Mouse (Mus musculus) WW6 (cell line): ENCODE measurements around the gene Borcs7.
A peak's percentile ranks its signal among the peaks of the same experiment; 100 is the strongest.

Experiments
- DNase-seq: peaks from one replicate; pipeline ENCODE4 v3.0.0-alpha.2; 2013; ENCODE audit warnings: low read depth, low spot score

Gene Borcs7

DNA sequence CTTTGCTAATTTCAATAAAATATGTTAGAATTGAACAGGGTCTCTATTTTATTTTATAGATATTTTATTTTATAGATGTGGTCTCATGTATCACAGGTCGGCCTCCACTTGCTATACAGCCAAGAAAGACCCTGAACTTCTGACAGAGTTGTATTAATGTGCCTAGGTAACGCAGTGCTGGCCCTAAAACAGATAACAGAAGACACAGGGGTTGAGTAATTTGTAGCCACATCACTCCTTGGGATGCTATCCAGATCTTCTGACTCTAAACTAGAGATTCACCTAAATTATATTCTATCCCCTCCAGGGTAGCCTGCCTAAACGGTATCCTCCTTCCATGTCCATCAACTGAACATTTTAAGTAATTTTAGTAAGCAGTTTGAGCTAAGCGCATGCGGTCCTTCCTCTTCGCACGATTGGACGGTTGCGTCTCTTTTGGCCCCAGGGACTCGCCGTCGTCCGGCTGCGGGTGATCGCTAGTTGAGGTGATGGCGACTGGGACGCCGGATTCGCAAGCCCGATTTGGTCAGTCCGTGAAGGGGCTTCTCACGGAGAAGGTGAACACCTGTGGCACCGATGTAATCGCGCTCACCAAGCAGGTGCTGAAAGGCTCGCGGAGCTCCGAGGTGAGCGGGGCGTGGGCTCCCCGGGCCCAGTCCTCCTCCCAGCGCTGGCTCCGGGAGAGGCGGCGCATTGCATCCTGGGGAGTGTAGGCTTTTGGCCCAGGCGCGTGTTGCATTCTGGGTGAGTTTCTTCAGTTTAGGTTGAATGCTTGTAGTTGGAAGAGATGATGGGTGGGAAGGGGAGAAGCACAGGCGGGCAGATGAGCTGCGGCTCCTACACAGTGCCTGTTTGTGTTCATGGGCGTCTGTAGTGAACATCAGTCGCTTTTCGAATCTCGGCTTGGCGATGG, at the start of gene Borcs7:
TSS of gene Borcs7 (plus strand) at position 447 of the 913 bp plus-strand sequence.
- DNase-seq: peak; percentile 62

DNA sequence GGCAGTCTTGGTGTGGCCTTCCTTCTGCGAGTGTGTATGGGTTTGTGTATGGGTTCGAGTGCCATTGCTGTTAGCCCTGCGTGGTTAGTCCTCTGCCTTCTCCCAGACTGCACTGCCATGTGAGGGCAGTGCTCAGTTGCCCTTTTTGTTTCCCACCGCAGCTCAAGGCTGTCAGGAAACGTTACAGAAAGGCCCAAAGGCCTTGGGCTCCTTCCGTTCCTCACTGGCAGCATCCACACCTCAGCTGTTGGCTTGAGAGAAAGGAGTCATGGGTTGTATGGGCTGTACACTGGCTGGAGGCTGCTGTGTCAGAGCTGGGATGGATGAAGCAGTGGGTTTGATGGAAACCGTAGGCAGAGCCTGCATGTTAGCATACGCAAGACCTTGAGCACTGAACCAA, 48.9 kb upstream of the Borcs7 start:
- no peak for DNase-seq

DNA sequence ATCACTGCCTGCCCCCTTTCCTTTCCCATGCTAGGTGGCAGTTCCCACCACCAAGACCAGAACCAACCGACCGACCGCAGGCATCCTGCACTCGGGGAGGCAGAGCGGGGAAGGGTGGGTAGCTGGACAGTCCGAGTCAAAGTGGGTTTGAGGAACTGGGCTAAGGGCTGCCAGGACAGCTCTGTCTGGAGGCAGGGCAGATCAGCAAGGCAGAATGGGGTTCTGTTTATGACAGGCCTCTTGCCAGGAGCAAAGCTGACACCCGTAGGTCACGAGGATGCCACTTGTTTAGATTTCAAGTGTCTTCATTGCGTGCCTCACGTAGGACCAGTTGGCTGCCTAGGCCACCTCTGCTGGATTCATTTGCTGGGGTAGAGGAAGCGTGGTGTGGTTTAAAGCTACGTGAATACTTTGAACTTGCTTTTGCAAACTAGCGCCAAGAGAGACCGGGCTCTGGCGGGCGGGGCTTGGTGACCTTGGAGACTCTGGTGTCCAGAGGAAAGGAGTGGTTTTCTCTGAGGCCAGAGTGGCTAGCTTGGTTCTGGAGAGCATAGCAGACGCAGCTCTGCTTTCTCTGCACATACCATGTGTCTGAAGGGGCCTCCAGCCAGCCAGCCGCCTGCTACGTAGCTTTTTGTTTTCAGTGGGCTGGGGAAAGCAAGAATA, 48.2 kb upstream of the Borcs7 start:
- DNase-seq: no peak

DNA sequence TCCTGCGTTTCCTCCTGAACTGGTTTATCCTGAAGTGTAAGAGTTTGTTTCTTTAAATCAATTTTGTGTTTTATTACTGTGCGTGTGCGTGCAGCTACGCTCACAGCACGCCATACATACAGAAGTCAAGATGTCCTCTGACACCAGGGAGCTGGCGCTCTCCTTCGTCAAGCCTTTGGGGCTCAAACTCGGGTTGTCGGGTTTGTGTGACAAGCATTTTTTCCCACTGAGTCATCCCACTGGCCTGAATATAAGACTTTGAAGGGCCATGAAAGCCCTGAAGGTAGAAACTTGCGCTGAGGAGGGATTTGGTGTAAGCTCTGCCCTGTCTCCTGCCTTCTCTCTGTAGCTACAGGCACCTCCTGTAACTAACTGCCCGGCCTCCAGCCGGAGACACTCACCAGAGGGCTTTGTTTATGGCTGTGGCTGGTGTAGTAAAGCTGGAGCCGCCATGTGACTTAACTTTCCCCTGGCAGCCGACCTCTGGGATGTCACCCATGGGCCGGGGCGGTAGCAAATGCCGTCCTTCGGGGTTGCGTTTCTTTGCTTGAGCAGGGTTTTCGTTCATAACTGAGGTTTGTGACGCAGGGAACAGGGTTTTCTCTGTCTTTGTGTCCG, 47.5 kb upstream of the Borcs7 start:
- DNase-seq: no peak

DNA sequence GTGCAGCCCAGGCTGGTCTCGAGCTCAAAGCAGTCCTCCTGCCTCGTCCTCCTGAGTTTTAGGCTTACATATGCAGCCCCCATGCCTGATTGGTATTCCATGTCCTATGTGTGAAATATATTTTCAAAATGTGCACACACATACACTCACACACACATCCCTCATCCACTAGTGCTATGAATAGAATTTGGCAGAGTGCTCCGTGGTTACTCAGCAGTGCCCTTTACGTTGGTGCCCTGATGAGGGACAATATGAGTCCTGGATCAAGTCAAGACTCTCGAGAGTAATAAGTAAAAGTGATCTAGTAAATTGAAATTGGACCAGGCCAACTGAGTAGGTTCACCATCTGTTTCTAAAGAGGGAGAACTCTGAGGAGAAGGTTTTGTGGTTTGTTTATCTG, 46.5 kb upstream of the Borcs7 start:
- no peak for DNase-seq

DNA sequence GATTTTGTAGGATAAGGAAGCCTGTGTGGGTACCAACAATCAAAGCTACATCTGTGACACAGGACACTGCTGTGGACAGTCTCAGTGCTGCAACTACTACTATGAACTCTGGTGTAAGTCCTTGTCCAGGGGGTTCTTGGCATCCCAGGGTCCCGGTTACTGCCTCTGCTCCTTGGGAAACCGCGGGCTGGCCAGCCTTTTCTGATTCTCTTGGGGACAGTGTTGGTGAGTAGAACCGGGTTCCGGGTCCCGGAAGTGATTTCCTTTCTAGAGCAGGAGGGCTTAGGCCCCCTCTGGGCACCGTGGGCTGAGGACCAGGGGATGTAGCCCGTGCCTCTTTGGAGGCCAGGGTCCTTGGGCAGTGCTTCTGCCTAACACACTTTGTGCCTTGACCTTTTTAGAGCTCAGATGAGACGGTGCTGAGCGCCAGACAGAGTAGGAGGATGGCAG, 45.3 kb upstream of the Borcs7 start:
- no peak for DNase-seq

DNA sequence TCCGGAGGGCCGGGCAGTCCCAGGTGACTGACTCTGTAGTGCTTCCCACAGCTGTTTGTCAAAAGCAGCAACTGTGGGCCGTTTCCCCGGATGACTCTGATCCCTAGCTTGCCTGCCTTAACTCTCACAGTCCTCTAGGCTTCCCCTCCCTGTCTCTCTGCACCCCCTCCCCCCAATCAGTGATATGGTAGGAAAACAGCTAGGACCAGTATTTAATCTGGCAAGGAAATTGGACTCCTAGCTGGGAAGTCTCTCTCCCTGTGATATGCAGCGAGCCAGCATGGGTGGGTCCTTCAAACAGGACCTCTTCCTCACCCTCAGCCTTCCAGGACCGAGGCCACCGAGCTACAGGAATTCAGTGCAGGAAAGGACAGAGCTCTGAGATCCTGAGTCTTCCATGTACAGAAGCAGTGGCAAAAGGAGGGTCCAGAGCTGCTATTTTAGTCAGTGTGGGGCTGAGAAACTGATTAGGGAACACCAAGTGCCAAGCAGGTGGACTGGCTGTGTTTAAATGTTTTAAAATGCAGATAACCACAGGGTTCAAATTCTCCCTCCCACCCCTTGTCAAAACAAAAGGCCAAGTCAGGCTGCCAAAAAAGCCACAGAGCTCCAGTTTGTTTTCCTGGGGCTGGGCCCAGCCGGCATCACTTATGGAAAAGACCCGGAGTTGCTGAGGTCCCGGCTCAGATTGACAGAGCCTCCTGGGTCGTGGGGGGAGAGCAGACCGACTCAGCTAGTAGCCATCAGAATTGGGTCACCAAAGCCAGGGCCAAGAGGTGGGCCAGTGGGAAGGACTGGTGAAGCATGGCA, 44.7 kb upstream of the Borcs7 start:
- no peak for DNase-seq

DNA sequence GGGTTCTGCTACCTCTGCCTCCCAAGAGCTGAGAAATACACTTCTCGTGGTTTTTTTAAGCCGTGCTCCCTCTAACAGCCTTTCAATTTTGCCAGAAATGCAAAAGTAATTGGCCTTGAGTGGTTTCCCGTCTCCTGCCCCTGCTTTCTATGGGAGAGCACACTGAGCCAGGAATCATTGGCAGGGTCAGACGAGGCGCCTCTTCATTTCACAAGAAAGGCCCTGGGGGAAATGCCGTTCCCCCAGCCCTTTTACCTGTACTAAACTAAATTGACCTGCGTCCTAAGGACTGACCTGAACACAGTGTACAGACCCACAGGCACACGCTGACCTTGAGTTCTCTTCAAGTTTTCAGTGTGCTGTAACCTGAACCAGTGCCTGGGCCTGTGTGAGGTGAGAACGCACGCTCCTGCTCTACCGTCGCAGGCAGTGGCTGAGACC, 43.6 kb upstream of the Borcs7 start:
- DNase-seq: no peak

DNA sequence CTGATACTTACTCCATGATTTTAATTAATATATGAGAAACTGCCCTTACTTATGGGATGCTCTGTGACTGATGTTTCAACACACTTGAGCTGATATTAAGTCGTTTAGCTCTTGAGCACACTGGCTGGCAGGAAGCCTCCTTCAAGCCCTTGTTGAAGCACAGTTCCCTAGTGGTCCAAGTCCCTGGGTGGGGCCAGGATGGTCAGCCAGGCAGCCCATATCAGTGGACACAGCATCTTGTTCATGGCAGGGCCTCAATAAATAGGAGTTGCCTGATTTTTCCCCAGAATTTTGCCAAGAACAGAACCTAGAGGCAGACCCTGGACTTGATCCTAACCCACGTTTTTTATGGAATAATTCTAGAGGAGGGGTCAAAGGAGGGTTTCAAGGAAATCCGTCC, 42.5 kb upstream of the Borcs7 start:
- no peak for DNase-seq

DNA sequence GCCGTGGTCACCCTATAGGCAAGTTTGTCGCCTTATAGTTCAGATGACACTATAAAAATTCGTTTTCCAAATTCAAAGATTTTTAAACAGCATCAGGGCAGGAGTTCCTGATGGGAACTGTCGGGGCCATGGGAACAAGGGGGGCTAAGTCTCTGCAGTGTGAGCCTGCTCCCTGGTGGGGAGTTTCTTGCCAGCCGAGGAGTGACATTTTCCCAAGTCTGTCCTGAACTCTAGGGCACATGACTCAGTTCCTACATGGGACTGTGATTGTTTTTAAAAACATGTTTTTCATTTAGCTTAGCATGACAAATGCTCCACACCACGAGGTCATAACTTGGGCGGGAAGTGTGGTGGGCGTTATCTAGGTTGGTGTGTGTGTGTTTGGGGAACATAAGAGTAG, 41.9 kb upstream of the Borcs7 start:
- no peak for DNase-seq

DNA sequence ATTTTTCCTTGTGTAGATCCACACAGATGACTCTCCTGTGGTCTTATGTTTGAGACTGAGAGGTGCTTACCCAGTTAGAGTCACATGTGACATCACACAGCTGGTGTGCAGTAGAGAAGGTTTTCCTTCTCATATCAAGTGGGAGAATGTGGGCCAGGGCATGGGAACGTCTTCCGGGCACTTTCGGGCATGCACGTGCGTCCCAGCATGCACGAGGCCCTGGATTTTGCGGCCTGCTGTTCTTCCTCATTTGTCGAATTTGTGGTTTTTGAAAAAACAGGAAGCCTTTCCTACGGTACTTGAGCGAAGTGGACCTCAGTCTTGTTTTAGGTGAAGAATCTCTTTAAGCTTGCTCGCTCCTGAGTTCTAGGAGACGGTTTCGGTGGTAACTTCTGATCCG, 41.1 kb upstream of the Borcs7 start:
- no peak for DNase-seq

DNA sequence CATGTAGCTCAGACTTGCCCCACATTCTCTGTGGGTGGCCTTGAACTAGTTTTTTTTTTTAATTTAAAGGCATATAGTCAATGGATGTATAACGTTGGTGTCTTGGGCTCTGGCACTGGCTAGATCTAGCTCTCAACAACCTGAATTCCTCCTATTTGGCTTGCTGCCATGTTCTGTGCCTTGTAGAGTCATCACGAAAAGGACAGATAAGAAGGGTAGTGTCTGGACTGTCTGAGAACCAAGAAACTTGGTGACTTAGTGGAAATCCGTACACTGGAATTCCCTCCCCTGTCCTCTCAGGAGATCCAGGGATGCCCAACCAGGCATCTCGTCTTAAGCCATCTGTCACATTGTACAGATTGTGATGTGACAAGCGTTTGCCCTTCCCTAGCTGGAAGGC, 36.5 kb upstream of the Borcs7 start:
- no peak for DNase-seq

DNA sequence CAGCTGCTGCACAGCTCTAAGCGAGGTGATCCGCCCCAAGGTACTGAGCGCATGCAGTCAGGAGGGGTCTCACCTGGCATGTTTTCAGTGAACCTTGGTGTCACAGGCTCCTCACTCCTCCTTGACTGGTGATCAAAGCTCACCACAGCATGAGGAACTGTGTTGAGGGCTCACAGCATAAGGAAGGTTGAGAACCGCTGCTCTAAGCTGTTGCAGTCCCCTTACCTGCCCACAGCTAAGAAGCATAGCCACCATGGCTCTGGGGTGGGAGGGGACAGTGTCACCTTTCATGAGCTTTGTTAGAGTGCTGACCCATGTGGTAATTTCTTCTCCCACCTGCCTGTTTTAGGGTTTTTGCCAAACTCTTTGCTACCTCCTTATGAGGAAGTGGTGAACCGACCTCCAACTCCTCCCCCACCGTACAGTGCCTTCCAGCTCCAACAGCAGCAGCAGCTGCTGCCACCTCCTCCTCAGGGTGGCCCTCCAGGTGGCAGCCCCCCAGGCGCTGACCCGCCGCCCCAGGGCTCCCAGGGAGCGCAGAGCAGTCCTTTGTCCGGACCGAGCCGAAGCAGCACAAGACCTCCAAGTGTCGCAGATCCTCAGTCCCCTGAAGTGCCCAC, 36.0 kb upstream of the Borcs7 start:
- DNase-seq: no peak

DNA sequence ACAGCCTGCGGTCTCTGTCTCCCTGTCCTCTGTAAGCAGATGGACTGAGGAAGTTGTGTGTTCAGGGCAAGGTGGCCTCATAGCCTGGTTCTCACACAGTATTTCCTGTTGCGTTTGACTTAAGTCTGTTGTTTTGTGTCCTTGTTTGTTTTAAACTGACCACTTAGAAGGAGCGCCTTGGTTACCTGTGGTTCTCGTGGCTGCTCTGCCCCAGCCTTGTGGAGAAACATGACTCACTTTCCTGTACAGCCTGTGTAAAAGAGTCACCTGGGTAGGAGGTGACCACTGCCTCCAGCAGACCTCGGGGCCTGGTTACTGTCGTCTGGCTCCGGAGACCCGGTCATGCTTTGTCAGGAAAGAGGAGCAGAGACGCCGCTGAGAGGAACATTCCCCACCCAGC, 34.1 kb upstream of the Borcs7 start:
- no peak for DNase-seq

DNA sequence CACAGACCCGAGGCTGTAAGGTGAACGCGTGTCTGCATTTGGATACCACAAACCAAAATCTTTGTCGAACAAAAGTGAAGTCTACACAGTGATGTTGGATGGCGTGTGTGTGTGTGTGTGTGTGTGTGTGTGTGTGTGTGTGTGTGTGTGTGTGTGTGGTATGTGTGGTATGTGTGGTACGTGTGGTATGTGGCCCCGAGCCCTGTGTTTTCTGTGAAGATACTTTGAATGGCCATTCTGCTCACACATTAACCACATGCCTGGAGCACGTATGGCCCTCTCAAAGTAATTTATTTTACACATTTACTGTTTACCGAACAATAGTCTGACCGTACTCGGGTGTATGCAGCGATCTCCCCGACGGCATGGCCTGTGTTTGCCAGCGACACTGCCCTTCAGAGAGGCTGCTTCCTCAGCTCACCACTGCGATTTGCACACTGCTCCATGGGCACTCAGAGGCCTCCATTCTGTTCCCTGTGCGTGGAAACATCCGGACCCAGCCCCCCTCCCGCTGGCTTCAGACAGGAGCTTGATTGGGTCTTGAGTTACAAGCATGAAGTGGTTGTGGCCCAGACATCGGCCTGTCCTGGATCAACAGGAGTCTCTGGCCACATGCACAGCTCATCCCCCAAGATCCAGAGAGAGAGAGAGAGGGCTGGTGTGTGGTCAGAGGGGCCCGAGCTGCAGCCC, 33.4 kb upstream of the Borcs7 start:
- no peak for DNase-seq

DNA sequence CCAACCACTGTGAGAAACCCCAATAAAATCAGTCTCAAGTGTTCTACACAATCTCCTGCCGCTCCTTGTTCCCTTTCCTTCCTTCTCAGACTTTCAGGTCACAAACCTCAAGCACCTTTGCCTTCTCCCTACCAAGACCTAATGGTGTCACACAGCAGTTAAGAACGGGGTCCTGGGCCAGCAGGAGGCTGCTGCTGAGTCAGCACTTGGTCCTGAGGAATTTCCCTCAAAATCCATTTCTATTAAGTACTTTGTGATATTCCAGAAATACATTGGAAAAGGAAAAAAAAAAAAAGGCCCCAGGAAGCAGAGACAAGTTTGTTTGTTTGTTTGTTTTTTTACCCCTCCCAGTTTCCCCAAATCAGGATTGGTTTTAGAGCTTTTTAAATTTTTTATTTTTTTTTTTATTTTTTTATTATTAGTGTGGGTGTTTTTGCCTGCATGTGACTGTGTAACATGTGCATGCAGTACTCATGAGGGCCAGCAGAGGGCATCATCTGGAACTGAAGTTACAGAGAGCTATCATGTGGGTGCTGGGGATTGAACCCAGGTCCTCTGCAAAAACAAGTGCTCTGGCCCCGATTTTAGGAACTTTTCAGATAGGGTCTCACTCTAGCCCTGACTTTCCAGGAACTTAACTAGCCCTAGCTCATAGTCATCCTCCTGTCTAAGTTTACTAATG, 32.2 kb upstream of the Borcs7 start:
- peak; percentile 38 for DNase-seq

DNA sequence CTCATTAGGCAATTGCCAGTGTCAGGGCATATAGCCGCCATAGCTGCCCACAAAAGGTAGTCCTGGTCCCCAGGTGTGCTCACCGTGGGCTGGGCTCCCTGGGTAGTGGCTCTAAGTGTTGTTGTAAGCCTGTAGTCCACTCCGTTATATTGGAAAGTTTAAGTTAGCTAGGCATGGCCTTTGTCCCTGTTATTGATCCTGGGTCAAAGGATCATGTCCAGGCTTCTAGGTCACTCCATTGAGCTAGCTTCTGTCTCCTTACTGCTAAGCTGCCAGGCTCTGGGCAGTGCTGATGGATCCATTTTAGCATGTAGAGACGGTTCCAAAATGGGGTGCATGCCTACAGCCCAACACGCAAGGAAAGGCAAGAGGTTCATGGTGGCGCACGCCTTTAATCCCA, 31.4 kb upstream of the Borcs7 start:
- DNase-seq: no peak

DNA sequence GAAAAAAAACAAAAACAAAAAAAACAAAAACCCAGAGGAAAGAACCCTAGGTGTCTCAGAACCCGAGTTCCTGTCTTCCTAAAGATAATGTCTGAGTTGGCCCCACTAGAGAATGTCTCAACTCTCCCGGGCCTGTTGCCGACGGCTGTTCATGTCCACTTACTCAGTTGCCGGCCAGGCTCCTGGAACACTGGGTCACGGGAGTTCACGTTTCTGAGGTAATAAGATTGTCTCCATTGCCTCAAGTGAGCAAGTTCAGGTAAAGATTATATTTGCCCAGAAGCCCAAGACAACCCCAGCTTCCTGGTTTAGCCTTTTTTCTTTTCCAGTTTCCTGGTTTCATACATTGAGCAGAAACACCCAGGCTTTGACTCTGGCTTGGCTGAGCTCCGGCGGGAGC, 30.9 kb upstream of the Borcs7 start:
- no peak for DNase-seq

DNA sequence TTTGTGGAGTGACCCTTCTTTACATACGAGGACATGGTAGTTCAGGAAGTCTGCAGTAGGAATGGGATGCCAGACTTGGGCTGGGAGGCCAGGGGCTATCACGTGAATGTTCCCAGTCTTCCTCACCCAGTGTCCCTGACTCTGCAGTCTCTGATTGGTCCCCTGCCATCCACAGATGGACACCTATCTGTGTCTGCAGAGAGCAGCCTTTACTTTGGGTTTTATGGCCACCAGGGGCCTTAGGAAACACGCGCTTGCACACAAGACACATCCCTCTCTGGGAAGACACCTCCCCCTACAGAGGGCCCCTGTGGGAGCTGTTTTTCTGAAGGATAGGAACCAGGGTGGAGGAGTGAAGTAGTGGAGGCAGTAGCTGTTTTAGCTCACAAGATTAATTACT, 28.2 kb upstream of the Borcs7 start:
- DNase-seq: no peak

DNA sequence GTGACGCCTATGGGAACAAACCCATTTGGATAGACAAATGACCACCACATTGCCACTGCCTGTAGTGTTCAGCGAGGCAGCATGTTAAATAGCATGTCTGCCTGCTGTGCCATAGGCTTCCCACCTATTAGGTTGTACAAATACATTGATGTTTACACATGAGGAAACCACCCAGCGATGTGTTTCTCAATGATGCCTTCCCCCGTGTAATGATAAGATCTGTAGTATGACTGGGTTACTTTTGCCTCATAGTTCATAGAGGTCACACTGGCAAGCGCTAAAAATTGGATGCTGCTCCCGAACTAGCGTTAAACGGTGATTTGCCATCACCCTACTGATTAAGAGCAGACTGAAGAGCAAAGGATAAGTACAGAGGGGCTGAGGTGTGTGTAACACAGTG, 27.5 kb upstream of the Borcs7 start:
- no peak for DNase-seq
